ENCODE assay signal across 8 mouse cellular contexts in genomic region chr4:9771103-9771474, GRCm38 (mm10).
A peak's percentile ranks its signal among the peaks of the same experiment; 100 is the strongest.
DNase-seq lines count a peak whose midpoint lies in the region; ATAC-seq lines count a peak whose summit lies in the region.

No protein-coding gene starts in this region.

- H3K27me3 ChIP-seq in forebrain, embryonic 11.5 days (ENCODE audit: control insufficient read depth, insufficient read depth, low read length), result no peaks in the 10 kb centered on the region
- H3K27me3 ChIP-seq in limb, embryonic 12.5 days, result no peaks in the 10 kb centered on the region
- no peaks in the 10 kb centered on the region for H3K27me3 ChIP-seq in neural tube, embryonic 15.5 days (replicated peaks)

- WGBS in forebrain, embryonic 11.5 days, result under 1% methylated on average over 5 of the region's 5 CpGs
- WGBS in limb, embryonic 12.5 days, result 1% methylated on average over 5 of the region's 5 CpGs
- WGBS in neural tube, embryonic 15.5 days, result under 1% methylated on average over 5 of the region's 5 CpGs

- H3K4me2 ChIP-seq in forebrain, embryonic 11.5 days (ENCODE audit: low read depth, low read length, severe bottlenecking), result peak overlapping the region; percentile 71
- peak overlapping the region; percentile 74 for H3K4me2 ChIP-seq in limb, embryonic 12.5 days
- H3K4me2 ChIP-seq in neural tube, embryonic 15.5 days, result peak overlapping the region; percentile 94

- H3K4me3 ChIP-seq in forebrain, embryonic 11.5 days (ENCODE audit: low read depth, low read length), result peak overlapping the region; percentile 49
- H3K4me3 ChIP-seq in limb, embryonic 12.5 days (replicated peaks), result peak overlapping the region; percentile 56
- H3K4me3 ChIP-seq in neural tube, embryonic 15.5 days (replicated peaks), result peak overlapping the region; percentile 65

- peak; percentile 12 for DNase-seq in left cerebral cortex, adult 11 months (ENCODE audit: low spot score)
- no peak for DNase-seq in left cerebral cortex, adult 8-10 months (ENCODE audit: low spot score in 2 of 2)
- DNase-seq in forebrain, embryonic 11.5 days (ENCODE audit: low spot score), result no peak
- no peak for DNase-seq in adrenal gland, postnatal 4 days (ENCODE audit: low spot score in 2 of 2)
- no peak for DNase-seq in frontal cortex, postnatal 14 days (ENCODE audit: low spot score in 2 of 2)

- no peak overlapping the region for H3K27ac ChIP-seq in forebrain, embryonic 11.5 days (ENCODE audit: low read depth, low read length)
- peak overlapping the region; percentile 85 for H3K27ac ChIP-seq in limb, embryonic 12.5 days
- peak overlapping the region; percentile 78 for H3K27ac ChIP-seq in neural tube, embryonic 15.5 days (replicated peaks)

- no peaks in the 10 kb centered on the region for H3K36me3 ChIP-seq in forebrain, embryonic 11.5 days (ENCODE audit: control insufficient read depth, insufficient read depth, low read length)
- no peaks in the 10 kb centered on the region for H3K36me3 ChIP-seq in limb, embryonic 12.5 days
- no peaks in the 10 kb centered on the region for H3K36me3 ChIP-seq in neural tube, embryonic 15.5 days

- no peaks in the 10 kb centered on the region for H3K9me3 ChIP-seq in forebrain, embryonic 11.5 days (ENCODE audit: control insufficient read depth, low read length)
- no peaks in the 10 kb centered on the region for H3K9me3 ChIP-seq in limb, embryonic 12.5 days
- H3K9me3 ChIP-seq in neural tube, embryonic 15.5 days (replicated peaks), result no peaks in the 10 kb centered on the region

- no peaks in the 10 kb centered on the region for H3K4me1 ChIP-seq in forebrain, embryonic 11.5 days (replicated peaks; ENCODE audit: control insufficient read depth, insufficient read depth, low read length)
- H3K4me1 ChIP-seq in limb, embryonic 12.5 days (replicated peaks), result no peaks in the 10 kb centered on the region
- H3K4me1 ChIP-seq in neural tube, embryonic 15.5 days, result no peaks in the 10 kb centered on the region

- peak; percentile 59 for ATAC-seq in activated CD4-positive, CD25-positive, alpha-beta regulatory T cell, adult 4 months
- ATAC-seq in forebrain, embryonic 11.5 days (replicated peaks; ENCODE audit: low FRiP score), result peak; percentile 64
- 0 out of 2 replicates have a peak, but pooled peaks have one; percentile 23 for ATAC-seq in limb, embryonic 12.5 days (ENCODE audit: insufficient number of reproducible peaks, insufficient read depth, low FRiP score, low TSS enrichment, low read depth)
- ATAC-seq in neural tube, embryonic 15.5 days (ENCODE audit: low FRiP score), result peak; percentile 87

- H3K9ac ChIP-seq in forebrain, embryonic 11.5 days (ENCODE audit: low read length), result peak overlapping the region; percentile 74
- H3K9ac ChIP-seq in limb, embryonic 12.5 days (replicated peaks), result peak overlapping the region; percentile 70; the same call in 1 of the 2 replicates
- peak overlapping the region; percentile 58 for H3K9ac ChIP-seq in neural tube, embryonic 15.5 days (replicated peaks)

Comparison
In these comparisons a context has a peak if more than half of its experiments do, and no peak if none do; other contexts are left out.
1. ATAC-seq: peak in every context shown above with its lines; median percentile 87 in neural tube, embryonic 15.5 days; 64 in forebrain, embryonic 11.5 days; 59 in activated CD4-positive, CD25-positive, alpha-beta regulatory T cell, adult 4 months; 23 in limb, embryonic 12.5 days.